Mouse (Mus musculus): ENCODE results near the gene Mcur1.

DNA sequence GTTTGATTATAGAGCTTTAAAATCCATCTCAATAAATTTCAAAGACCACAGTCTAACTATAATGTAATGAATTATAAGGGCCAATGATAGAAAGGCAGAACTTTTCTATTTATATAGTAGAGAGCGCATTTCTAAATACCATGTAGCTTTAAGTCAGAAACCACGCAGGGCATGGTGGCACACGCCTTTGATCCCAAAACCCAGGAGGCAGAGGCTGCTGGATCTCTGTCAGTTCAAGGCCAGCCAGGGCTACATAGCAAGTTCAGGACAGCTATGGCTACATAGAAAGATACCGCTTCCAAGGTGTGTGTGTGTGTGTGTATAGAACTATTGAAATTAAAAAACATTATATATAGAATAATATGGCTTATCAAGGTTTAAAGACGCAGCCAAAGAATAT is 20.7 kb upstream of the Mcur1 start:
- TF ChIP-seq CTCF (IDR thresholded peaks at IDR 0.05; ENCODE audit: low read depth, low read length) = no peak
- no peak for TF ChIP-seq POLR2A (IDR thresholded peaks at IDR 0.05; ENCODE audit: extremely low read depth, insufficient read depth, low read length)
